Mouse (Mus musculus) spleen, adult 2 months (tissue): Measurements from ENCODE around the gene Fbln2. TPM values are rescaled to one million over a fixed set of nuclear protein-coding genes. Genes with fewer than 3 reads are reported as not detected.

Source experiments
- DNase-seq, 2 experiments: peaks; one replicate each; pipeline versions ENCODE4 v3.0.0 to v3.0.0-alpha.2; 2012 to 2021; ENCODE audit warnings: low spot score in 2 of 2, low read depth in 1 of 2
- H3K27ac ChIP-seq: fragments of 200-500 bp; 2 replicates; pipeline ENCODE4 v1.5.1; 2012; ENCODE audit warnings: low read length, inconsistent platforms; ENCODE audit not compliant: insufficient read depth
- H3K27me3 ChIP-seq: fragments of 200-500 bp; 2 replicates; pipeline ENCODE4 v1.6.1; 2012; ENCODE audit warnings: mild to moderate bottlenecking, moderate library complexity, low read length, inconsistent platforms; ENCODE audit not compliant: control insufficient read depth, insufficient read depth
- H3K36me3 ChIP-seq: fragments of 200-500 bp; 2 replicates; pipeline ENCODE4 v1.6.1; 2012; ENCODE audit warnings: mild to moderate bottlenecking, low read length, inconsistent platforms; ENCODE audit not compliant: control insufficient read depth, insufficient read depth
- H3K4me1 ChIP-seq: fragments of 200-500 bp; 2 replicates; pipeline ENCODE4 v1.6.1; 2011; ENCODE audit warnings: inconsistent platforms; ENCODE audit not compliant: control insufficient read depth, insufficient read depth, insufficient read length
- H3K4me3 ChIP-seq: fragments of 200-500 bp; 2 replicates; pipeline ENCODE4 v1.5.1; 2011; ENCODE audit warnings: mild to moderate bottlenecking, inconsistent platforms; ENCODE audit not compliant: insufficient read depth, insufficient read length; ENCODE audit errors: extremely low read depth
- CTCF ChIP-seq: fragments of 200-500 bp; IDR thresholded peaks from 2 replicates; pipeline ENCODE4 v1.5.1; 2011; ENCODE audit warnings: mild to moderate bottlenecking, inconsistent platforms; ENCODE audit not compliant: insufficient read depth, insufficient read length, insufficient replicate concordance; ENCODE audit errors: extremely low read depth
- POLR2A ChIP-seq: fragments of 200-500 bp; IDR thresholded peaks from 2 replicates; pipeline ENCODE4 v1.6.1; 2011; ENCODE audit warnings: low read depth, low read length, inconsistent platforms
- WGBS: fragments of 180-500 bp; shearing (Covaris S2); methylation state at CpG from one replicate; pipeline ENCODE4 v1.1.7; 2018; 5-methylcytosine and 5-hydroxymethylcytosine counted together
- polyA plus RNA-seq: library from polyadenylated mRNA; depleted of rRNA; stranded (reverse); fragments of >200 nt; gene quantifications from 2 replicates; pipeline ENCODE4 v1.2.3, GENCODE M21; 2012; rRNA removed

Fbln2 gene
- polyA plus RNA-seq, 1 experiment: 12.0 TPM

DNA sequence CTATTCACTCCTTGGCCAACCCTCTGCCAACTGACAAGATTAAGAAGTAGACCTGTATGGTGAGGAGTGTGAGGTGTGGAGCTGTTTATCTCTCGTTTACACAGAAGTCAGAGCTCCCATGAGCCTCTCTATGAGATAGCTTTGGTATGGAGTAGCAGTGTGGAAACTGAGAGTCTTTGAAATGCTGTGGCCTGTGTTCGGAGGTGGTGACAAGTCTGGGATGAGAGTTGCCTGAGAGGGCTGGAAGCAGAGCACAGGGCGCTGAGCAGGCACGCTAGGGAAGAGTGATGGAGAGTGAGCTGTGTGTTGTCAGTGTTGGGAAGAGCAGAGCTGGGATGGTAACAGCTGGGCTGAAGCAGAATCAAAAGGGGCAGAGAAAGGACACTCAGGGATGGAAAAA is 91.9 kb downstream of the Fbln2 start:
- Histone ChIP-seq H3K4me3 (no peak overlapping the region), H3K27ac (no peak overlapping the region), H3K4me1 (no peaks in the 10 kb centered on the region), H3K27me3 (no peaks in the 10 kb centered on the region), H3K36me3 (no peaks in the 10 kb centered on the region)
- DNase-seq: no peak
- TF ChIP-seq CTCF (no peak), POLR2A (no peak)
- 73% methylated on average over 4 of the region's 4 CpGs for WGBS

DNA sequence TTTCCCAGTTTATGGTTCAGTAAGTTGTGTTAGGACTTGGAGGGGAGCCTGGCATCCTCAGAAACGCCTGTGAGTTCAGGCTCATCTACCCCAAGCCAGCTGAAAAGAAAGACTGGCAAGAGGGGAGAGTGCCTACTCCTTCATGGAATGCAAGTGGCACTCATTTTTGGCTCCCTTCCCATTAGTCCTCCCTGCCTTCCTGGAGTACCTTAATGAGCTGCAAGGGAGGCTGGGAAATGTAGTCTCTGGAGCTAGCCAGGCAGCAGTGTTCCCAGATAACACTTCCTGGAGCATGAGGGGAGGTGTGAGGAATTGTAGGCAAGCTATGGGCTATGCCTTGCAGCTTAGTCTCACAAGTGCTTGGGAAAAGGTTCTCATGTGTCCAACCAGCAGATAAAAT is 95.7 kb downstream of the Fbln2 start:
- Histone ChIP-seq H3K36me3 (no peaks in the 10 kb centered on the region), H3K27ac (no peak overlapping the region), H3K4me3 (no peak overlapping the region), H3K4me1 (no peaks in the 10 kb centered on the region), H3K27me3 (no peaks in the 10 kb centered on the region)
- 68% methylated on average over 1 of the region's 1 CpGs for WGBS
- no peak for TF ChIP-seq CTCF
- no peak for TF ChIP-seq POLR2A
- no peak for DNase-seq

DNA sequence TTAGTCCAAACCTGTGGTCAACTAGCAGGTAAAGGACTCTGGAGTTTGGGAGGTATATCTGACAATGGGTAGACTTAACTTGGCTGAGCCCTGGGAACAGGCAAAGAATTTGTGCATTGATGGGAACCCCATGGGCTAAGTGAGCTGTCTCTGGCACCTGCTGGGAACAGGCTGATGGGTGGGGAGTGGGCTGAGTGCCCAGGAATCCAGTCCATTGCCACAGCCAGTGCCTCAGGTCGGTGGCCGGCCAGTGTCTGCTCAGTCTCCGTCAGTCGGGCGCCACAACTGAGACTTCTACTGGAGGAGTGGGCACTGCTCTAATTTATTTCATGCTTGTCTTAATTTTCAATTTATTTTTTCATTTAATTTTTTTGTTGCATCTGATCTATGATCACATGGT is 98.9 kb downstream of the Fbln2 start:
- Histone ChIP-seq H3K27ac (no peak overlapping the region), H3K4me1 (no peaks in the 10 kb centered on the region), H3K27me3 (no peaks in the 10 kb centered on the region), H3K4me3 (no peak overlapping the region), H3K36me3 (no peaks in the 10 kb centered on the region)
- 88% methylated on average over 5 of the region's 5 CpGs for whole genome bisulfite sequencing
- no peak for TF ChIP-seq POLR2A
- no peak for TF ChIP-seq CTCF
- DNase-seq: no peak

- no peaks in the 10 kb centered on the region for H3K27me3 ChIP-seq
- no peak for DNase-seq
- WGBS: 49% methylated on average over 9 of the region's 9 CpGs
- no peak for TF ChIP-seq POLR2A
- H3K27ac ChIP-seq: no peak overlapping the region
- no peaks in the 10 kb centered on the region for H3K36me3 ChIP-seq
- no peaks in the 10 kb centered on the region for H3K4me1 ChIP-seq
- no peak overlapping the region for H3K4me3 ChIP-seq
Measured at GRCm38 (mm10) chr6:91312491-91312890, 100.2 kb downstream of the Fbln2 start.

Other genes with a start within 250 kb of the Fbln2 start
- gene Iqsec1, start 223.8 kb upstream of the Fbln2 start, polyA plus RNA-seq: 230 and 427 TPM in 2 replicates
- 176 and 180 TPM in 2 replicates for gene Nup210, start 95.6 kb upstream of the Fbln2 start, polyA plus RNA-seq
- gene Hdac11, start 55.8 kb upstream of the Fbln2 start, polyA plus RNA-seq: 8.3 and 8.9 TPM in 2 replicates
- gene Wnt7a, start 198.9 kb downstream of the Fbln2 start, polyA plus RNA-seq: 1.6 and 1.7 TPM in 2 replicates